Mouse (Mus musculus): ENCODE results near the gene Cdk13. TPM values are rescaled to one million over a fixed set of nuclear protein-coding genes. Genes with fewer than 3 reads are reported as not detected.

Gene Cdk13
- total RNA-seq (2021) = 10 to 100 TPM; 30.6 to 30.7 TPM
- long read RNA-seq, experiment 1, full-length matches to known transcripts = 7 of 9 reads
- long read RNA-seq, experiment 1, partial matches to known transcripts = 0 of 9 reads
- long read RNA-seq, experiment 1, other reads (novel, unspliced or antisense) = 2 of 9 reads
- long read RNA-seq, experiment 2, full-length matches to known transcripts = 4 of 8 reads
- long read RNA-seq, experiment 2, partial matches to known transcripts = 0 of 8 reads
- long read RNA-seq, experiment 2, other reads (novel, unspliced or antisense) = 4 of 8 reads

- DNase-seq = peak; percentile 100
- intact Hi-C loops (cut with DNase I) = loop anchor here (2.0 to 10.0 kb wide), 3 partner anchors 43 to 910 kb away; partner anchors contain the start of genes Mplkip, Sugct and Vps41
These were observed at the start of gene Cdk13 for GRCm38 (mm10) chr13:17804909-17805613. Gene Cdk13 (minus strand): TSS chr13:17805097.

DNA sequence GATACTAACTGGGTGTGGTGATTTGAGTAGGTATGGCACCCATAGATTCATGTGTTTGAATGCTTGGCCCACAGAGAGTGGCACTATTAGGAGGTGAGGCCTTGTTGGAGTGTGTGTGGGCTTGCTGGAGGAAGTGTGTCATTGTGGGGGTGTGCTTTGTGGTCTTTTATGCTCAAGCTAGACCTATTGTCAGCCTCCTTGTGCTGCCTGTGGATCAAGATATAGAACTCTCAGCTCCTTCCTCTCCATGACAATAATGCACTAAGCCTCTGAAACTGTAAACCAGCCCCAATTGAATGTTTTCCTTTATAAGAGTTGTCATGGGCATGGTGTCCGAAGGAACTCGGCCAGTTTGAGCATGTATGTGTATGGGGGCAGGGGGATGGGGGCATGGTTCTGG lies 38.4 kb upstream of the Cdk13 start:
- intact Hi-C loops (cut with DNase I) = no loop called here
- no peak for DNase-seq

GRCm38 (mm10) chr13:17842756-17843155 lies 37.9 kb upstream of the Cdk13 start:
- intact Hi-C loops (cut with DNase I) = no loop called here
- no peak for DNase-seq

GRCm38 (mm10) chr13:17839137-17839536 lies 34.2 kb upstream of the Cdk13 start:
- DNase-seq = no peak
- intact Hi-C loops (cut with DNase I) = loop anchor here (5.0 to 10.0 kb wide), 2 partner anchors 336 to 973 kb away; no protein-coding TSS in a partner anchor

GRCm38 (mm10) chr13:17838484-17838851 lies 33.6 kb upstream of the Cdk13 start:
- peak; percentile 69 to 80 for DNase-seq
- intact Hi-C loops (cut with DNase I) = loop anchor here (5.0 to 10.0 kb wide), 2 partner anchors 336 to 974 kb away; no protein-coding TSS in a partner anchor

GRCm38 (mm10) chr13:17837610-17838483 lies 33.0 kb upstream of the Cdk13 start:
- DNase-seq = peak; percentile 25 to 57
- intact Hi-C loops (cut with DNase I) = loop anchor here (1.0 to 10.0 kb wide), 4 partner anchors 92 to 974 kb away; no protein-coding TSS in a partner anchor

DNA sequence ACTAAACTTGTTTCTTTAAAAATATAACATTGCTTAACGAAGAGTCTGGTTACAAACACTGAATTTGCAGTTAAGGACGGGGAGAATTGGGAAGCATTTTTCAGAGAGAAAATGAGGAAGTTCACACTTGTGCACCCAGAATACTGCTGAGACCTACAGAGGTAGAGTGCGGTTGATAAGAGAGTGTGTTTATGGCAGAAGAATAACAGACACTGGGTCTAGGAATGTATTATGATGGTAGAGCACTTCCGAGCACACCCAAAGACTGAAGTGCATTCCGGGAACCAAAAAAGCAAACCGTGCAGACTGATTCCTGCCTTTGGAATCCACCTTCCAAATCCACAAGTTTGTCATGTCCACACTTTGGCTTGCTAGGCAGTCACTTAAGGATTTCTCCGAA lies 31.9 kb upstream of the Cdk13 start:
- no peak for DNase-seq
- intact Hi-C loops (cut with DNase I) = loop anchor here (1.0 to 10.0 kb wide), 4 partner anchors 91 to 975 kb away; no protein-coding TSS in a partner anchor

DNA sequence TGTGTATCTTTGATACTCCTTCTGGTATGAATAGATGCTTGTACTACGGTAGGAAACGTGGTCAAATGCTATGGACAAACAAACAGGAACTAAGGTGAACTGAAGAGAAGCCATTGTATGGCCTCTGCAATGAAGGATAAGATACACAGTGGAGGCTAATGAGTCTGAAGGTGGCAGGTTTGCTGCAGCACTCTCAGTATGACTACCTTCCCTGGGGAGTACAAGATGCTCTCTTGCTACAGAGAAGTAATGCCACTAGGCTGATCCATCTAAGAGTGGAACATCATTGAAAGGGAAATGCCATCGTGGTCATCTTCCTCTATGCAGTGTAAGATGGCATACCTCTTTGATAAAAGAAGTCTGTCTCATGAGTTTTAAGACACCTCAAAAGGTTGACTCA lies 28.0 kb upstream of the Cdk13 start:
- intact Hi-C loops (cut with DNase I) = loop anchor here (10.0 kb wide), 1 partner anchor 342 kb away; no protein-coding TSS in a partner anchor
- DNase-seq = no peak

DNA sequence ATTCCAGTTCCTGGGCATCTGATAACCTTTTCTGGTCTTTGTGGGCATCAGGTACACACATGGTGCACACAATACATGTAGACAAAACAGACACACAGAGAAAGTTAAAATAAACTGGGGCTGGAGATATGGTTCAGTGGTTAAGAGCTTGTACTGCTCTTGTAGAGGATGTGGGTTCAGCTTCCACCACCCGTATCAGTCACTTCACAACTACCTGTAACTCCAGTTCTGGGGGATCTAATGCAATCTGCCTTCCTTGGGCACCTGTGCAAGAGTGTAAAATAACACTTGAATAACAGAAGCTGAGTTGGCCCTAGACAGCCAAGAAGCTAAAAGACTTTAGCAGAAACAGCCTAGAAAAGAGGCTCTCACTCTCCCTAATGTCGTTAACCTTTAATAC lies 12.3 kb upstream of the Cdk13 start:
- DNase-seq = no peak
- intact Hi-C loops (cut with DNase I) = no loop called here

GRCm38 (mm10) chr13:17805614-17805975 lies 698 bp upstream of the Cdk13 start:
- DNase-seq = no peak
- intact Hi-C loops (cut with DNase I) = loop anchor here (2.0 to 10.0 kb wide), 2 partner anchors 111 to 909 kb away; partner anchors contain the start of genes Mplkip, Sugct and Vps41

- intact Hi-C loops (cut with DNase I) = loop anchor here (2.0 to 10.0 kb wide), 3 partner anchors 42 to 911 kb away; partner anchors contain the start of genes Mplkip, Sugct and Vps41
- peak; percentile 57 to 62 for DNase-seq
These were observed 647 bp downstream of the Cdk13 start for GRCm38 (mm10) chr13:17804058-17804841.

- intact Hi-C loops (cut with DNase I) = loop anchor here (2.0 to 10.0 kb wide), 4 partner anchors 41 to 911 kb away; partner anchors contain the start of genes Mplkip, Sugct and Vps41
- DNase-seq = peak; percentile 81 to 85
These were observed 1.4 kb downstream of the Cdk13 start for GRCm38 (mm10) chr13:17803331-17804057.

DNA sequence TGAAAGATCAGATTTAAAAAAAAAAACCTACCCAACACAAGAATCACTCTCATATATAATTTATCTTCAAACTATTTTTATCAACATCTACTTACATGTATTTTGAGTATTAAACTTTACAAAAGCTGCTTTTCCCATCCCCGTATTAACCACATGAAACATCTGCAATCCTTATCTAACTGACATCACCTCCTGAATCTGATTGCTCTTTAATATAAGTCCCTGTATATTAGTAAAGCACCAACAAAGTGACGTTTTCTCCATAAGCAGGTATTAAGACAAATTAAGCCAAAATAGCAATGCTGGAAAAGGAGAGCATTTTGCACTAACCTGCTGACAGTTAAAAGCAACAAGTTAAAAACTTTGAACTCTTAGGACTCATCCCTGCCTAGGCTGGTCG lies 2.0 kb downstream of the Cdk13 start:
- no peak for DNase-seq
- intact Hi-C loops (cut with DNase I) = loop anchor here (2.0 to 10.0 kb wide), 3 partner anchors 41 to 912 kb away; partner anchors contain the start of gene Vps41

DNA sequence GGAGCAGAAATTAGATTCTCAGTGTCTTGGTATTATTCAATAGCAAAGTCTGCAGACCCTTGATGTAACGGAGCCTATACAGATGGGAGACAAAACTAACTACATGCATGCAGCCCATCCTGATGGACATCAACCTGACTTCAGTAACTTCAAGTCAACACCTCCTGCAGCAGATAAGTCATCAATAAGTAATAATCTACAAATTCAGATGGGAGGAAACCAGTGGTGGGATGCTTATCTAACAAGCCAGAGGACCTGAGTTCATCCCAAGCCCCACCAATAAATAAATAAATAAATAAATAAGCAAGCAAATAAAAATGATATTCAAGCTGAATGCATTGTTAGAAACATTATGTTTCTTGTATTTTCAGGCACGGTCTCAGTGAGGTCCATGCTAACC lies 5.2 kb downstream of the Cdk13 start:
- intact Hi-C loops (cut with DNase I) = loop anchor here (2.0 to 10.0 kb wide), 3 partner anchors 15 to 915 kb away; partner anchors contain the start of gene Vps41
- no peak for DNase-seq

DNA sequence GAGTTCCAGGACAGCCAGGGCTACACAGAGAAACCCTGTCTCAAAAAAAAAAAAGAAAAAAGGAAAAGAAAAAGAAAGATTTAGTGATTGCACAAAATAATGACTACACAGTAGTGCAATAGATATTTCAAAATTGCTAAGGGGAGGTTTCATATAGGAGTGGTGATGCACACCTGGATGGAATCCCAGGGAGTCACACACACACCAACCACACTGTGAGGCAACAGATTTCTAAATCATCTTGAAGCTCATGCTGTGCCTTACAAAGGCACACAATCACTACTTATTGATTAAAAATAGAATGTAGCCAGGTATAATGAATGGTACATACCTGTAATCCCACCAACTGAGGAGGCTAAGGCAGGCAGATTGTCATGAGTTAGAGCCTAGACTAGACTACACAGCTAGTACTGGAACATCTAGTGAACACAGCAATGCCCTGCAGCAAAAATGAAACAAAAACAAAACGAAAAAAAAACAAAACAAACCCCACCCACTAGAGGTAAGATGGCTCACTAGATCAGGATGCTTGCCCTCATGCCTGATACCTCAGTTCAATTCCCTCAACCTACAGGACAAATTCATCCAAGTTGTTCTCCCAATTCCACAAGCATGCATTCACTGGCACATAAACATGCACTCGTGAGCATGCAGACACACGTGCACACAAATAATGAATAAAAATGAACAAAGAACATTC lies 9.0 kb downstream of the Cdk13 start:
- intact Hi-C loops (cut with DNase I) = no loop called here
- no peak for DNase-seq

DNA sequence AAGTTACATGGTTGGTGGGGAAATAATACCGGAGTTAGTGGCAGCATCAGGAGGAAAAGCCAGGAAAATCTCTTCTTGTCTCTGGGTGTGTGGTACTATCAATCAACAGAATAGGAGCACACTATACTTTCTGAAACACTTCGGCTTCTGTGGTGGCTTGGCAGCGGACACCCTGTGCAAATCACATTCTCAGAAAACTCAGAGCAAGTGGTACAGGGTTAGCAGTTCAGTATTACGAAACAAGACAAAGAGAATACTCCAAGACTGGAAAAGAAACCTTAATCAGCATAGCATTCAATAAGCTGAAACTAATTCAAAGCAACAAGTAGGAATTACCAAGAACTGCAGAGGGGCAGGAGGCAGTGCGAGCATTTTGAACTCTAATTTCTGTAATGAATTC lies 21.3 kb downstream of the Cdk13 start:
- DNase-seq = no peak

DNA sequence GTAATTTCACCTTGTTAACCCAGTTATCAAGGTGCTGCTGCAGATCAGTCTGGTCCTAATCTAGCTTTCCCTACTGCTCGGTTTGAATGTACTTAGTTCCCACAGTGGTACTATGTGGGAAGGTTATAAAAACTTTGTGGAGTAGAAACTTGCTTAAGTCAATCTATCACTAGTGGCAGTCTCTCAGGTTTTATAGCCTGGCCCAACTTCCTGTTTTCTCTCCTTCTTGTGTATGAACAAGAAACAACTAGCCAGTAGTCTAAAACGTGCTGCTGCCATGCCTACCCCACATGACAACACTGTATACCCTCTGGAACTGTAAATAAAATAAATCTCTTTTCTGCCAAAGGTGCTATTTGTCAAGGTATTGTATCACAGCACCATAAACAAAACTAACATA lies 25.0 kb downstream of the Cdk13 start:
- intact Hi-C loops (cut with DNase I) = no loop called here
- no peak for DNase-seq

More for the DNA sequence above, 21.3 kb downstream of the Cdk13 start:
- intact Hi-C loops (cut with DNase I) = loop anchor here (2.0 kb wide), 1 partner anchor 15 kb away; no protein-coding TSS in a partner anchor

- intact Hi-C loops (cut with DNase I) = no loop called here
- no peak for DNase-seq
These were observed 28.6 kb downstream of the Cdk13 start for GRCm38 (mm10) chr13:17776303-17776702.
